Mouse (Mus musculus): ENCODE measurements around the gene Ppp1r12a. TPM values are rescaled to one million over a fixed set of nuclear protein-coding genes. Genes with fewer than 3 reads are reported as not detected.

The Ppp1r12a gene
- polyA plus RNA-seq, 1 experiment from 2014 or later = 108 TPM

- Histone ChIP-seq H3K9ac (peak overlapping the region; percentile 96), H3K27ac (peak overlapping the region; percentile 99), H3K36me3 (no peaks in the 10 kb centered on the region), H3K4me1 (peaks cover 13% of the 10 kb centered on the region; the same call in 1 of the 2 replicates), H3K27me3 (replicated peaks) (no peaks in the 10 kb centered on the region), H3K4me2 (peak overlapping the region; percentile 55), H3K4me3 (replicated peaks) (peak overlapping the region; percentile 99), H3K9me3 (no peaks in the 10 kb centered on the region)
- 15% methylated on average over 3 of the region's 3 CpGs for WGBS
- no peak for ATAC-seq (ENCODE audit: insufficient read depth, low FRiP score, low read depth)
These were observed 1.5 kb downstream of the Ppp1r12a start for GRCm38 (mm10) chr10:108163451-108163850.

GRCm38 (mm10) chr10:108167823-108168222 lies 5.8 kb downstream of the Ppp1r12a start:
- Histone ChIP-seq H3K9me3 (no peaks in the 10 kb centered on the region), H3K4me2 (no peak overlapping the region), H3K27me3 (replicated peaks) (no peaks in the 10 kb centered on the region), H3K36me3 (no peaks in the 10 kb centered on the region), H3K4me1 (peaks cover 21% of the 10 kb centered on the region; the same call in 1 of the 2 replicates), H3K4me3 (replicated peaks) (no peak overlapping the region), H3K9ac (no peak overlapping the region), H3K27ac (no peak overlapping the region)
- WGBS = 67% methylated on average over 5 of the region's 5 CpGs
- no peak for ATAC-seq (ENCODE audit: insufficient read depth, low FRiP score, low read depth)

DNA sequence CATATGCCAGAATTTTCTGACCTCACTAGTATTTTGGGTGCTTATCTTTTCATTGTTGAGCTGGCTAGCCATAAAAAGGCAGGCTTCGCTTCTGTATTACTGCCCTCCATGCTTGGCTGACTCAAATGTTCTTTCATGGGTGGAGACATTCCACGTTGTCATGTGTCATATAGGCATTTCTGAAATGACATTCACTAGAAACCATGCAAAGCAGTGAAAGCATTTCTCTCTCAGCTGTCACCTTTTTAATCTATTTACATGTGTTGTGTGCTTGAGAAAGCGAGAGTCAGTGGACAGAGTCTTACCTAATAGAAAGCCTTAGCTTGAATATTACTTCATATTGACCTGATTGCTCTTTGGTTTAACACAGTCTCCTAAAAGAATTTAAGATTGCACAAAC lies 8.8 kb downstream of the Ppp1r12a start:
- H3K4me2 ChIP-seq = no peak overlapping the region
- H3K9ac ChIP-seq = no peak overlapping the region
- H3K36me3 ChIP-seq = no peaks in the 10 kb centered on the region
- H3K4me1 ChIP-seq = peaks cover 17% of the 10 kb centered on the region; the same call in 1 of the 2 replicates
- H3K4me3 ChIP-seq (replicated peaks) = no peak overlapping the region
- no peaks in the 10 kb centered on the region for H3K9me3 ChIP-seq
- H3K27ac ChIP-seq = no peak overlapping the region
- WGBS = 68% methylated on average over 3 of the region's 3 CpGs
- no peaks in the 10 kb centered on the region for H3K27me3 ChIP-seq (replicated peaks)
- ATAC-seq (ENCODE audit: insufficient read depth, low FRiP score, low read depth) = no peak

DNA sequence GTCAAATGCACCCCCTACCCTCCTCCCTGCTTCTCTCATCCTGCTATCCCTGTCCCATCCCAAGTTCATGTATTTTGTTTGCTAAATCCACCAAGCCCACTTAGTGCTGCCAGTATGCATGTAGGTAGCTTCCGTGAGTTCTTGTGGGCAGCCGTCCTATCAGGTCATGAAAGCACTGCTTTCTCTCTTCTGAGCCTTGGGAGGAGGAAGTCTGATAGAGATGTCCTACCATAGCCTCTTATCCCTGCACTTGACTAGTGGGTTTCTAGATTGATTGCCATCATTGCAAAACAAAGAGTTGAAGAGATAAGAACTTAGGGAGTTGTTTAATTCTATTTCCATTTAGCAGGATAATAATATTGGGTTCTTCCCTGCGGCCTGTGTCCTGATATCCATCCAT lies 9.6 kb downstream of the Ppp1r12a start:
- Histone ChIP-seq H3K4me3 (replicated peaks) (no peak overlapping the region), H3K4me1 (peaks cover 17% of the 10 kb centered on the region; the same call in 1 of the 2 replicates), H3K27me3 (replicated peaks) (no peaks in the 10 kb centered on the region), H3K9me3 (no peaks in the 10 kb centered on the region), H3K27ac (no peak overlapping the region), H3K36me3 (no peaks in the 10 kb centered on the region), H3K4me2 (no peak overlapping the region), H3K9ac (no peak overlapping the region)
- 78% methylated on average over 3 of the region's 3 CpGs for WGBS
- ATAC-seq (ENCODE audit: insufficient read depth, low FRiP score, low read depth) = no peak

GRCm38 (mm10) chr10:108172817-108173563 lies 11.0 kb downstream of the Ppp1r12a start:
- no peak overlapping the region for H3K9ac ChIP-seq
- H3K27me3 ChIP-seq (replicated peaks) = no peaks in the 10 kb centered on the region
- no peak overlapping the region for H3K4me3 ChIP-seq (replicated peaks)
- no peak for ATAC-seq (ENCODE audit: insufficient read depth, low FRiP score, low read depth)
- no peak overlapping the region for H3K4me2 ChIP-seq
- WGBS = 52% methylated on average over 6 of the region's 6 CpGs
- peaks cover 15% of the 10 kb centered on the region; the same call in 1 of the 2 replicates for H3K4me1 ChIP-seq
- no peaks in the 10 kb centered on the region for H3K36me3 ChIP-seq
- H3K9me3 ChIP-seq = no peaks in the 10 kb centered on the region
- 0 out of 2 replicates have a peak overlapping the region, but pooled peaks have one; percentile 26 for H3K27ac ChIP-seq

- WGBS = 70% methylated on average over 5 of the region's 5 CpGs
- peak; percentile 70; the same call in 1 of the 2 replicates for ATAC-seq (ENCODE audit: insufficient read depth, low FRiP score, low read depth)
- H3K4me2 ChIP-seq = no peak overlapping the region
These were observed 12.1 kb downstream of the Ppp1r12a start for GRCm38 (mm10) chr10:108174107-108174506.

DNA sequence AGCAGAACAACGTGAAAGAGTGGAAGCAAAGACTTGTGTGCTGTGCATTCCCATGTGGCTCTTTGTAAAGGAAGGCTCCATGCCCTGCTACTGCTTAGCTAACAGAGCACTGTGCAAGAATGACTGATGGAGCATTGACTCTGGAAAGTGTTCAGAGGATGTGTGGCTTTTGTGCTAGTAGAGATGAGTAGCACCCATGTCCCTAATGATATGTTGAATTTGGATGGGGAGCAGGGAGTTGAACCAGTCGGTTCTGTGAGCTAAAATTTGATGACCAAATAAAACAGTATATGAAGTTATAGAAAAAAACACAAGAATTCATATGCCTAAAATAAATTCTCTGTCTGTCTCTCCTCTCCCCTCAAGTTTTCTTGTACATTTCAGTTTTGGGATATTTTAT lies 13.9 kb downstream of the Ppp1r12a start:
- no peak for ATAC-seq (ENCODE audit: insufficient read depth, low FRiP score, low read depth)
- Histone ChIP-seq H3K27me3 (replicated peaks) (no peaks in the 10 kb centered on the region), H3K9ac (no peak overlapping the region), H3K36me3 (no peaks in the 10 kb centered on the region), H3K4me2 (no peak overlapping the region), H3K4me3 (replicated peaks) (no peak overlapping the region), H3K4me1 (peaks cover 11% of the 10 kb centered on the region; the same call in 1 of the 2 replicates), H3K9me3 (no peaks in the 10 kb centered on the region), H3K27ac (no peak overlapping the region)
- WGBS = 65% methylated on average over 2 of the region's 2 CpGs

More at GRCm38 (mm10) chr10:108174107-108174506, 12.1 kb downstream of the Ppp1r12a start:
- H3K27ac ChIP-seq = no peak overlapping the region
- no peaks in the 10 kb centered on the region for H3K36me3 ChIP-seq
- H3K4me1 ChIP-seq = peaks cover 13% of the 10 kb centered on the region; the same call in 1 of the 2 replicates
- no peak overlapping the region for H3K9ac ChIP-seq
- H3K9me3 ChIP-seq = no peaks in the 10 kb centered on the region
- H3K27me3 ChIP-seq (replicated peaks) = no peaks in the 10 kb centered on the region
- H3K4me3 ChIP-seq (replicated peaks) = no peak overlapping the region

DNA sequence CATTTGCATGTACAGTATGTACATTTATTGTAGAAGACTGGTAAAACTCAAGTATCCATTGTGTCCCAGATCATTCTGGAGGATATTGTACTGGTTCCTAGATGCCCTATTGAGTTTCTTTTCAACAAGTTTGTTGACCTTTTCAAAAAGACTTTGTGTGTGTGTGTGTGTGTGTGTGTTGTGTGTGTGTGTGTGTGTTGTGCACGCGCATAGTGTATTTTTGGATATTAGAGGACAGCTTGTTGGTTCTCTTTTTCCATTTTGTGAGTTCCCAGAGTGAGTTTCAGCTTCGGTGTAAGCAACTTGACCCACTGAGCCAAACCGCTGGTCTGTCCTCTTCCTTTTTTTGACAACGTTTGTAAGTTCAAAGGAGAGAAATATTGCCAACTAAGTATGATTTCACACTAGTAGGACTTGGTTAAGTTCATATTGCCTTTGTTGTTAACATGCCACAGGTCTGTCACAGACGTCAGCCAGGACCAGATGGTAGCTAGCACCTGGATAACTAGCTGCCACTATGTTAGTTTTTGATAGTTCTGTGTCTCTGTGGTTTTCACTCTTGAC lies 16.4 kb downstream of the Ppp1r12a start:
- 77% methylated on average over 6 of the region's 6 CpGs for WGBS
- Histone ChIP-seq H3K4me1 (0 out of 2 replicates have a peak, but pooled peaks cover under 1% of the 10 kb centered on the region), H3K27me3 (replicated peaks) (no peaks in the 10 kb centered on the region), H3K27ac (no peak overlapping the region), H3K36me3 (no peaks in the 10 kb centered on the region), H3K4me3 (replicated peaks) (no peak overlapping the region), H3K9me3 (no peaks in the 10 kb centered on the region), H3K4me2 (no peak overlapping the region), H3K9ac (no peak overlapping the region)
- no peak for ATAC-seq (ENCODE audit: insufficient read depth, low FRiP score, low read depth)

DNA sequence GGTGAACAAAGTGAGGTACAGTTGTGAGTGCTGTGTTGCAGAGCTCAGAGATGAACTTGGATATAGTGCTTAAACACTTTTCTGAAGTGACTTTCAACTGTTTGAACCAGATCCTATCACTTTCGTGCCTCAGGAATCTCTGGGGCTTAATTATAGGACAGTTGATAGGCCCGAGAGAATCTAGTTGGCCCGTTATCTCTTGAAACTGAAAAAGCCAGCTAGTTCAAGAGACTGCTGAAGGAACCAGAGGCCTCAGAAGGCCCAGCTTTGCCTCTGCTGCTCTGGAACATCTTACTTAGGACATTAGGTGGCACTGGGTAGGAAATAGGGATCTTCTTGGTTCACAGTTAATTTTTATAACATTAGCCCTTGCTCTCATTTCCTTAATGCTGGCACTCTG lies 17.4 kb downstream of the Ppp1r12a start:
- Histone ChIP-seq H3K9me3 (no peaks in the 10 kb centered on the region), H3K27ac (no peak overlapping the region), H3K4me2 (no peak overlapping the region), H3K9ac (no peak overlapping the region), H3K4me1 (no peaks in the 10 kb centered on the region), H3K36me3 (no peaks in the 10 kb centered on the region), H3K4me3 (replicated peaks) (no peak overlapping the region), H3K27me3 (replicated peaks) (no peaks in the 10 kb centered on the region)
- WGBS = 50% methylated on average over 3 of the region's 3 CpGs
- ATAC-seq (ENCODE audit: insufficient read depth, low FRiP score, low read depth) = no peak

GRCm38 (mm10) chr10:108180313-108180712 lies 18.3 kb downstream of the Ppp1r12a start:
- no peak overlapping the region for H3K9ac ChIP-seq

GRCm38 (mm10) chr10:108181893-108182292 lies 19.9 kb downstream of the Ppp1r12a start:
- Histone ChIP-seq H3K27me3 (replicated peaks) (no peaks in the 10 kb centered on the region), H3K4me1 (no peaks in the 10 kb centered on the region), H3K27ac (no peak overlapping the region), H3K4me2 (no peak overlapping the region), H3K9ac (no peak overlapping the region), H3K36me3 (no peaks in the 10 kb centered on the region), H3K9me3 (no peaks in the 10 kb centered on the region), H3K4me3 (replicated peaks) (no peak overlapping the region)
- 63% methylated on average over 3 of the region's 3 CpGs for WGBS
- ATAC-seq (ENCODE audit: insufficient read depth, low FRiP score, low read depth) = no peak

More at GRCm38 (mm10) chr10:108180313-108180712, 18.3 kb downstream of the Ppp1r12a start:
- Histone ChIP-seq H3K9me3 (no peaks in the 10 kb centered on the region), H3K27me3 (replicated peaks) (no peaks in the 10 kb centered on the region), H3K36me3 (no peaks in the 10 kb centered on the region), H3K4me3 (replicated peaks) (no peak overlapping the region), H3K4me2 (no peak overlapping the region), H3K27ac (no peak overlapping the region), H3K4me1 (no peaks in the 10 kb centered on the region)
- ATAC-seq (ENCODE audit: insufficient read depth, low FRiP score, low read depth) = no peak
- 94% methylated on average over 2 of the region's 2 CpGs for WGBS

DNA sequence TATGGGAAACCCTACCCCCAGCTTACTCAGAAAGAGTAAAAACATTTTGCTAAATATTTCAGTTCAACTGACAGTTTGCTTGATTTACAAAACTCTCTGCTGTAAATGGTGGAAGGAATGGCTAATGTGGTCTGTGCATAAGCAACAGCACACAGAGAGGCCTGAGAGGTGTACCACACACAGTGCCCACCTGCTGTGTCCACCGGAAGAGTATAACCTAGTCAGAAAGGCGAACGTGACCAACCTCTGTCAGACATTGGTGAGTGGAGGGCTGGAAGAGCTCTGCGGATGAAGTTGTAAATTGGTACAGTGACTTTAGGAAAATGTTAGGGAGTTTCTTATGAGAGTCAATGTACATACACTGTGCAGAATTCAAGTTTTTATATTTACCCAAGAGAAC lies 20.4 kb downstream of the Ppp1r12a start:
- H3K9ac ChIP-seq = no peak overlapping the region
- no peak overlapping the region for H3K27ac ChIP-seq
- no peaks in the 10 kb centered on the region for H3K9me3 ChIP-seq
- H3K4me2 ChIP-seq = no peak overlapping the region
- no peak overlapping the region for H3K4me3 ChIP-seq (replicated peaks)
- no peaks in the 10 kb centered on the region for H3K27me3 ChIP-seq (replicated peaks)
- no peaks in the 10 kb centered on the region for H3K4me1 ChIP-seq
- H3K36me3 ChIP-seq = no peaks in the 10 kb centered on the region
- no peak for ATAC-seq (ENCODE audit: insufficient read depth, low FRiP score, low read depth)
- 66% methylated on average over 4 of the region's 4 CpGs for WGBS
